Mouse (Mus musculus): ENCODE measurements around the gene Phf14. TPM values are rescaled to one million over a fixed set of nuclear protein-coding genes. Genes with fewer than 3 reads are reported as not detected.

Gene Phf14
- total and polyA plus RNA-seq, 2 experiments: 2.9 to 28.9 TPM

- no peaks in the 10 kb centered on the region for H3K4me1 ChIP-seq (ENCODE audit: control insufficient read depth, insufficient read depth, low read length)
- H3K79me2 ChIP-seq (ENCODE audit: control insufficient read depth, insufficient read depth, low read length): no peaks in the 10 kb centered on the region
- no peak overlapping the region for H3K9ac ChIP-seq (ENCODE audit: low read depth, low read length)
- no peak overlapping the region for H3K4me3 ChIP-seq (ENCODE audit: insufficient read depth, low read depth, low read length)
- H3K27ac ChIP-seq (replicated peaks; ENCODE audit: insufficient read depth, low read depth, low read length): no peak overlapping the region
- no peaks in the 10 kb centered on the region for H3K27me3 ChIP-seq (ENCODE audit: control insufficient read depth, insufficient read depth, low read length)
- DNase-seq (ENCODE audit: extremely low read depth, low read depth, low spot score): no peak
- WGBS: 91% methylated on average over 2 of the region's 2 CpGs
- TF ChIP-seq POLR2A (IDR thresholded peaks at IDR 0.05; ENCODE audit: extremely low read depth, insufficient read depth, low read length) (no peak), CTCF (IDR thresholded peaks at IDR 0.05; ENCODE audit: low read depth, low read length) (no peak)
- H3K36me3 ChIP-seq (ENCODE audit: control insufficient read depth, insufficient read depth, low read length): peaks cover 4% of the 10 kb centered on the region; the same call in 1 of the 2 replicates
Measured at GRCm38 (mm10) chr6:12081722-12082121, 174.1 kb downstream of the Phf14 start.

DNA sequence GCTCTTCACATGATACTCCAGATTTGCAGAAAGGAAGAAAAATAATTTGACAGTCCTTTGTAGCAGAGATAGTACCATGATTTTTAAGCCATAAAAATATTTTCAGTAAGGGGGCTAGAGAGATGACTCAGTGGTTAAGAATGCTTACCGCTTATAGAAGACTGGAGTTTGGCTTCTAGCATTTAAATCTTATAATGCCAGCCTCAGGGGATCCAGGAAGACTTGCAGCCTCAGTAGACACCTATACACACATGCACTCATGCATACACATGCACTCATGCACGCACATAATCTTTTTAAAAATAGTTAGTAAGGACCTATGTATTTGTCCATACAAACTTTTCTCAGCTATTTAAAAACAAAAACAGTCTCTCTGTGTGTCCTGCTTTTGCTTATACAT lies 174.5 kb downstream of the Phf14 start:
- H3K27me3 ChIP-seq (ENCODE audit: control insufficient read depth, insufficient read depth, low read length): no peaks in the 10 kb centered on the region
- H3K9ac ChIP-seq (ENCODE audit: low read depth, low read length): no peak overlapping the region
- WGBS: 81% methylated on average over 2 of the region's 2 CpGs
- no peak overlapping the region for H3K27ac ChIP-seq (replicated peaks; ENCODE audit: insufficient read depth, low read depth, low read length)
- no peak overlapping the region for H3K4me3 ChIP-seq (ENCODE audit: insufficient read depth, low read depth, low read length)
- TF ChIP-seq POLR2A (IDR thresholded peaks at IDR 0.05; ENCODE audit: extremely low read depth, insufficient read depth, low read length) (no peak), CTCF (IDR thresholded peaks at IDR 0.05; ENCODE audit: low read depth, low read length) (no peak)
- DNase-seq (ENCODE audit: extremely low read depth, low read depth, low spot score): no peak
- peaks cover 4% of the 10 kb centered on the region; the same call in 1 of the 2 replicates for H3K36me3 ChIP-seq (ENCODE audit: control insufficient read depth, insufficient read depth, low read length)
- H3K4me1 ChIP-seq (ENCODE audit: control insufficient read depth, insufficient read depth, low read length): no peaks in the 10 kb centered on the region
- no peaks in the 10 kb centered on the region for H3K79me2 ChIP-seq (ENCODE audit: control insufficient read depth, insufficient read depth, low read length)

DNA sequence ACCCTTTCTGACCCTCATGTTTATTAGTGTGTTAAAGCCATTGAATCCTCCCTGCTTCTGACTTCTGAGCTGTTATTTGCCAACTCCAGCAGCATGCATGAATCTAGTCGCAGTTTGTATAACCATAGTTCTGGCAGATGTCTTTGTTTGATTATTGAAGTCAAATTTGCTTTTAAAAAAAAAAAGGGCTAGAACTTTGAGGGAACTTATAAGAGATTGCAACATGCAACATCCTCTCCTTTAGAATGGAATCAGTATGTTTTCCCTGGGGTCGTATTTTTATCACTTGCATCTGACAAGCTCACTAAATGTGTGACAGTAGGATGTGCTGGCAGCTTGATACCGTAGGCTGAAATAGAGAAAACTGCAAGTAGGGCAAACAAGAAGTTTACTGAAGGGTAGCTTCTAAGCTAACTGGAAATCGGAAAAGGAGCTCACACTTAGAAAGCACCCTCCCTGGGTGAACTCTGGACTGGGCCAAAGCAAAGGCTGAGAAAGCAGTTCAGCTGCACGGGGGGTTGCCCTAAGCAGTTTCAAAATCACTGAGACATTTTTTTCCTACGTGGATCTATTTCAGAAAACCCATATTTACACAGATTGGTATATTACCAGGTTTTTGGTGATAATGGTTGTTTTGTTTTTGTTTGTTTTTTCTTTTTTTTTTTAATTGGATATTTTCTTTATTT lies 175.1 kb downstream of the Phf14 start:
- Histone ChIP-seq H3K4me1 (ENCODE audit: control insufficient read depth, insufficient read depth, low read length) (no peaks in the 10 kb centered on the region), H3K4me3 (ENCODE audit: insufficient read depth, low read depth, low read length) (no peak overlapping the region), H3K27me3 (ENCODE audit: control insufficient read depth, insufficient read depth, low read length) (no peaks in the 10 kb centered on the region), H3K9ac (ENCODE audit: low read depth, low read length) (no peak overlapping the region), H3K79me2 (ENCODE audit: control insufficient read depth, insufficient read depth, low read length) (no peaks in the 10 kb centered on the region), H3K36me3 (ENCODE audit: control insufficient read depth, insufficient read depth, low read length) (peaks cover 4% of the 10 kb centered on the region; the same call in 1 of the 2 replicates), H3K27ac (replicated peaks; ENCODE audit: insufficient read depth, low read depth, low read length) (no peak overlapping the region)
- 50% methylated on average over 6 of the region's 6 CpGs for WGBS
- no peak for TF ChIP-seq POLR2A (IDR thresholded peaks at IDR 0.05; ENCODE audit: extremely low read depth, insufficient read depth, low read length)
- no peak for TF ChIP-seq CTCF (IDR thresholded peaks at IDR 0.05; ENCODE audit: low read depth, low read length)
- no peak for DNase-seq (ENCODE audit: extremely low read depth, low read depth, low spot score)

DNA sequence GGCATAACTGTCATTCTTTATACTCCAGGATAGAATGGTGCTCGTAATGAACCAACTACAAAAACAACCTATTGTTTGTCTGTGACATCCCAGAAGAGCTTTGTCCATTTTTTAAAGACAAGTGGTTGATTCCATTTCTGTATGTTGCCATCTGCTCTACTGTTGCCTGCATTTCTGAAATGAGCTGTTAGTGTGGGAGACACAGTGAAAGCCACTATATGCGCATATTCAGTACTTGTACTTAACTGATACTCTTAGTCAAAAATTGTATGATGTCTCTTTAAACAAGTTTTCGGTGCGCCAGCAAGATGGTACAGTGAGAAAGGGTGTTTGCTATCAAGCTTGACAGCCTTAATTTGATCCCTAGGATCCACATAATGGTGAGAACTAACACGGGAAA lies 177.1 kb downstream of the Phf14 start:
- TF ChIP-seq CTCF (IDR thresholded peaks at IDR 0.05; ENCODE audit: low read depth, low read length) (no peak), POLR2A (IDR thresholded peaks at IDR 0.05; ENCODE audit: extremely low read depth, insufficient read depth, low read length) (no peak)
- Histone ChIP-seq H3K36me3 (ENCODE audit: control insufficient read depth, insufficient read depth, low read length) (peaks cover 4% of the 10 kb centered on the region; the same call in 1 of the 2 replicates), H3K27me3 (ENCODE audit: control insufficient read depth, insufficient read depth, low read length) (no peaks in the 10 kb centered on the region), H3K9ac (ENCODE audit: low read depth, low read length) (no peak overlapping the region), H3K79me2 (ENCODE audit: control insufficient read depth, insufficient read depth, low read length) (no peaks in the 10 kb centered on the region), H3K4me1 (ENCODE audit: control insufficient read depth, insufficient read depth, low read length) (no peaks in the 10 kb centered on the region), H3K27ac (replicated peaks; ENCODE audit: insufficient read depth, low read depth, low read length) (no peak overlapping the region), H3K4me3 (ENCODE audit: insufficient read depth, low read depth, low read length) (no peak overlapping the region)
- no peak for DNase-seq (ENCODE audit: extremely low read depth, low read depth, low spot score)
- 98% methylated on average over 5 of the region's 5 CpGs for WGBS

DNA sequence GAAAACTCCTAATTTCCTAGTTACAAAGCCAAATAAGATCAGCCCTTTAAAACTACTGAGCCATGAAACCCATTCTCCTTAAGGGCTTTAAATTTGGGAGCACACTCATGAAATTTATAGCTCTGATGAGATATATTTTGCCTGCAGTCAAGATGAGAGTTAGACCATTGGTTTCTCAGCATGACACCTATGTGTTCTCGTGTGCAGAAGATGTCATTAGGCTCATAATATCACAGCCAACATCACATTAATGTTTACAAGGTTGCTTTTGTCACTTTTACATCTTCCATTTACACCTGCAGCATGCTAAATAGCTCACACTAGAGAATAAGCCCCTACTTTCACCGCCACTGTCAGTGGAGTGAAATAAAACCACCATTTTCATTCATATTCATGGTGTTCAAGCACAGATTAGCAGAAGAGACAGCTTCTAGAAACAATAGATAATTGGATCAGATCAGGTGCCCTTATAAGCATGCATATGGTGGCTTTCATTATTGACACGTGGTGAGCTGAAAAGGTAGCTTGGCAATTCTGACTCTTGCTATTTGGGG lies 181.9 kb downstream of the Phf14 start:
- H3K27me3 ChIP-seq (ENCODE audit: control insufficient read depth, insufficient read depth, low read length): no peaks in the 10 kb centered on the region
- DNase-seq (ENCODE audit: extremely low read depth, low read depth, low spot score): no peak
- H3K36me3 ChIP-seq (ENCODE audit: control insufficient read depth, insufficient read depth, low read length): no peaks in the 10 kb centered on the region
- TF ChIP-seq CTCF (IDR thresholded peaks at IDR 0.05; ENCODE audit: low read depth, low read length) (no peak), POLR2A (IDR thresholded peaks at IDR 0.05; ENCODE audit: extremely low read depth, insufficient read depth, low read length) (no peak)
- no peak overlapping the region for H3K4me3 ChIP-seq (ENCODE audit: insufficient read depth, low read depth, low read length)
- WGBS: 74% methylated on average over 3 of the region's 3 CpGs
- H3K79me2 ChIP-seq (ENCODE audit: control insufficient read depth, insufficient read depth, low read length): no peaks in the 10 kb centered on the region
- no peaks in the 10 kb centered on the region for H3K4me1 ChIP-seq (ENCODE audit: control insufficient read depth, insufficient read depth, low read length)
- no peak overlapping the region for H3K27ac ChIP-seq (replicated peaks; ENCODE audit: insufficient read depth, low read depth, low read length)
- H3K9ac ChIP-seq (ENCODE audit: low read depth, low read length): no peak overlapping the region

- no peak for DNase-seq (ENCODE audit: extremely low read depth, low read depth, low spot score)
- no peaks in the 10 kb centered on the region for H3K36me3 ChIP-seq (ENCODE audit: control insufficient read depth, insufficient read depth, low read length)
- TF ChIP-seq CTCF (IDR thresholded peaks at IDR 0.05; ENCODE audit: low read depth, low read length) (no peak), POLR2A (IDR thresholded peaks at IDR 0.05; ENCODE audit: extremely low read depth, insufficient read depth, low read length) (no peak)
- H3K9ac ChIP-seq (ENCODE audit: low read depth, low read length): no peak overlapping the region
- H3K27me3 ChIP-seq (ENCODE audit: control insufficient read depth, insufficient read depth, low read length): no peaks in the 10 kb centered on the region
- no peak overlapping the region for H3K4me3 ChIP-seq (ENCODE audit: insufficient read depth, low read depth, low read length)
- no peaks in the 10 kb centered on the region for H3K4me1 ChIP-seq (ENCODE audit: control insufficient read depth, insufficient read depth, low read length)
- no peak overlapping the region for H3K27ac ChIP-seq (replicated peaks; ENCODE audit: insufficient read depth, low read depth, low read length)
- H3K79me2 ChIP-seq (ENCODE audit: control insufficient read depth, insufficient read depth, low read length): no peaks in the 10 kb centered on the region
- 81% methylated on average over 1 of the region's 1 CpGs for WGBS
Measured at GRCm38 (mm10) chr6:12095716-12096115, 188.1 kb downstream of the Phf14 start.
